Comparison of ENCODE assay signal across 7 mouse cellular contexts in the genomic region with DNA sequence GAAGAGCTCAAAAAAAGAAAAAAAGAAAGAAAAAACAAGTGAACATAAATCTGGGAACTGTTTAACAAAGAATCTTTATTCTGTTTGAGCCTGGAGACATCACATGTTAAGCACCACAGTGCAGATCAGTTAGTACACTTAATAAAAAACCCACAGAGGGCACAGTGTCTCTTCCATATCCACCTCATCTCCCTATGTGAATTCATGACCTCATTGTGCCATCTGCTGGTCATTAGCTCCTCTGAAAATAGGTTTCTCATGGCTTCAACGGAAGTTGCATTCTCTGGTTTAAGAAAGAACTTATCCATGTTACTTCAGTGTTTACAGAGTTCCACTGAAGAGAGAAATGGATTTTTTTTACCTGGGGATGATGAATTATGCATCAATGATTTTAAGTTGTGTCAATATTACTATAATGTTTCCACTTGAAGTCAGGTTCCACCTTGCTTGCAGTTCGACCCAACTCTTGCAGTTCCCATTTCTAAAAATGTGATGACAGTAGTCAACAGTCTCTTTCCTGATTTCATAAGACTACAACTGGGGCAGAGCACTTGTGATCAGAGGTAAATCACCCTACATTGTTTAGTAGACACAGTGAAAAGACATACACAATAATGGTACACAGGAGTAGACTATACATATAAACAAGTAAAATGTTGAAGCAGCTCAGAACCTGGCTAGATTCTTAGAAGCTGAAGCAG.
DNase-seq lines count a peak whose midpoint lies in the region; ATAC-seq and TF ChIP-seq lines count a peak whose summit lies in the region.
"Not testable (repeated sequence)": the region's sequence is repeated elsewhere in the genome, so short reads cannot be mapped to it uniquely, and the experiment has no call there.

No protein-coding gene starts in this region.

- H3K27ac ChIP-seq in liver, postnatal 0 days (ENCODE audit: low read depth) = not testable (repeated sequence)

- not testable (repeated sequence) for H3K9me3 ChIP-seq in liver, postnatal 0 days (ENCODE audit: low read length)

- not testable (repeated sequence) for H3K27me3 ChIP-seq in liver, postnatal 0 days (ENCODE audit: insufficient read depth, low read length)

- H3K36me3 ChIP-seq in liver, postnatal 0 days (replicated peaks; ENCODE audit: insufficient read depth, low read length) = not testable (repeated sequence)

- H3K9ac ChIP-seq in liver, postnatal 0 days (replicated peaks) = not testable (repeated sequence)

- not testable (repeated sequence) for H3K4me3 ChIP-seq in liver, postnatal 0 days (ENCODE audit: low read depth, low read length)

- DNase-seq in CD4-positive helper T cell, adult 2 months (ENCODE audit: low read depth, low spot score) = peak; percentile 28
- peak; percentile 11 for DNase-seq in NIH3T3 (ENCODE audit: low read depth)
- DNase-seq in liver, postnatal 0 days = not testable (repeated sequence)
- peak; percentile 50 for DNase-seq in thymus, postnatal 14 days

- peak; percentile 93 for ATAC-seq in granulocyte monocyte progenitor cell, adult 5-6 weeks (replicated peaks; ENCODE audit: poor library complexity, severe bottlenecking)
- not testable (repeated sequence) for ATAC-seq in liver, postnatal 0 days
- peak; percentile 97 for ATAC-seq in megakaryocyte progenitor cell, adult 5-6 weeks (replicated peaks; ENCODE audit: poor library complexity)
- peak; percentile 53; the same call in 1 of the 2 replicates for ATAC-seq in neutrophil, adult 5-6 weeks (ENCODE audit: extremely low read depth, insufficient number of reproducible peaks, low FRiP score, poor library complexity, severe bottlenecking)

- TF ChIP-seq CTCF in liver, postnatal 0 days (IDR thresholded peaks at IDR 0.05; ENCODE audit: low read depth) = peak; percentile 28

- H3K4me2 ChIP-seq in liver, postnatal 0 days (ENCODE audit: low read depth, low read length) = not testable (repeated sequence)

- WGBS in liver, postnatal 0 days (ENCODE audit: insufficient replicate concordance) = 58% methylated on average over 2 of the region's 2 CpGs

- H3K4me1 ChIP-seq in liver, postnatal 0 days (ENCODE audit: insufficient read depth) = not testable (repeated sequence)

- TF ChIP-seq EP300 in liver, postnatal 0 days (IDR thresholded peaks at IDR 0.05; ENCODE audit: low read depth) = not testable (repeated sequence)
